Mouse (Mus musculus) heart, adult 2 months (tissue): ENCODE measurements around the gene Tspan5. TPM values are rescaled to one million over a fixed set of nuclear protein-coding genes. Genes with fewer than 3 reads are reported as not detected.

Source experiments
- DNase-seq, 2 experiments: peaks; one replicate each; pipeline ENCODE4 v3.0.0; 2021
- H3K27ac ChIP-seq: fragments of 200-600 bp; 2 replicates; pipeline ENCODE4 v1.8.1; 2022
- H3K27me3 ChIP-seq: fragments of 200-500 bp; 2 replicates; pipeline ENCODE4 v1.6.1; 2012; ENCODE audit warnings: mild to moderate bottlenecking, low read length, inconsistent platforms, mixed read lengths; ENCODE audit not compliant: control insufficient read depth, insufficient read depth
- H3K36me3 ChIP-seq: fragments of 200-500 bp; 2 replicates; pipeline ENCODE4 v1.6.1; 2012; ENCODE audit warnings: low read length, inconsistent platforms; ENCODE audit not compliant: control insufficient read depth, insufficient read depth
- H3K4me1 ChIP-seq: fragments of 200-500 bp; 2 replicates; pipeline ENCODE4 v1.6.1; 2011; ENCODE audit warnings: low read length; ENCODE audit not compliant: control insufficient read depth, insufficient read depth
- H3K4me3 ChIP-seq: fragments of 200-600 bp; 2 replicates; pipeline ENCODE4 v1.8.1; 2022
- H3K79me2 ChIP-seq: fragments of 200-500 bp; replicated peaks from 2 replicates; pipeline ENCODE4 v1.6.1; 2012; ENCODE audit warnings: mild to moderate bottlenecking, inconsistent platforms, low read length, moderate library complexity, mixed read lengths; ENCODE audit not compliant: control insufficient read depth, insufficient read depth
- H3K9ac ChIP-seq: fragments of 200-500 bp; 2 replicates; pipeline ENCODE4 v1.6.1; 2012; ENCODE audit warnings: low read depth, mild to moderate bottlenecking, control low read depth, inconsistent platforms, low read length, mixed read lengths
- CTCF ChIP-seq: fragments of 200-600 bp; IDR thresholded peaks from 2 replicates; pipeline ENCODE4 v1.8.1; 2022; ENCODE audit warnings: antibody characterized with exemption, mild to moderate bottlenecking, moderate library complexity
- EP300 ChIP-seq: fragments of 200-500 bp; IDR thresholded peaks from 2 replicates; pipeline ENCODE4 v1.6.1; 2011; ENCODE audit warnings: low read depth, low read length, control low read depth; ENCODE audit not compliant: insufficient read depth
- POLR2A ChIP-seq: fragments of 200-500 bp; IDR thresholded peaks from 2 replicates; pipeline ENCODE4 v1.6.1; 2011; ENCODE audit warnings: mild to moderate bottlenecking, low read depth, low read length, control low read depth; ENCODE audit not compliant: insufficient read depth
- WGBS: fragments of 180-500 bp; shearing (Covaris S2); methylation state at CpG from one replicate; pipeline ENCODE4 v1.1.7; 2018; 5-methylcytosine and 5-hydroxymethylcytosine counted together
- intact Hi-C: fragments of 180-260 bp; cut with DNase I; formaldehyde crosslinking; loops from one replicate; pipeline ENCODE4 v1.15.1; 2025
- polyA plus RNA-seq: library from polyadenylated mRNA; depleted of rRNA; stranded (reverse); fragments of >200 nt; gene quantifications from 2 replicates; pipeline ENCODE4 v1.2.3, GENCODE M21; 2012
- total RNA-seq, 2 experiments: library from RNA; stranded (reverse); gene quantifications; 2 replicates each; pipeline ENCODE4 v1.2.3; 2021

Gene Tspan5
- total and polyA plus RNA-seq, 3 experiments = 4.9 to 6.9 (median 5.3) TPM

GRCm38 (mm10) chr3:138809509-138809908, 67.5 kb downstream of the Tspan5 start:
- H3K4me3 ChIP-seq = no peak overlapping the region
- no peak overlapping the region for H3K9ac ChIP-seq
- H3K4me1 ChIP-seq = peaks cover 1% of the 10 kb centered on the region
- no peak for DNase-seq
- no peaks in the 10 kb centered on the region for H3K36me3 ChIP-seq
- H3K79me2 ChIP-seq = no peaks in the 10 kb centered on the region
- intact Hi-C loops = no loop called here
- no peaks in the 10 kb centered on the region for H3K27me3 ChIP-seq
- H3K27ac ChIP-seq = no peak overlapping the region
- WGBS = 94% methylated on average over 8 of the region's 8 CpGs
- no peak for TF ChIP-seq EP300
- TF ChIP-seq CTCF = no peak
- TF ChIP-seq POLR2A = no peak

- DNase-seq = no peak
- Histone ChIP-seq H3K4me1 (peaks cover 13% of the 10 kb centered on the region), H3K27me3 (no peaks in the 10 kb centered on the region), H3K9ac (no peak overlapping the region), H3K36me3 (no peaks in the 10 kb centered on the region; the same call in none of the 2 replicates), H3K79me2 (no peaks in the 10 kb centered on the region), H3K4me3 (no peak overlapping the region), H3K27ac (no peak overlapping the region)
- whole genome bisulfite sequencing = 62% methylated on average over 3 of the region's 3 CpGs
- no peak for TF ChIP-seq POLR2A
- TF ChIP-seq EP300 = no peak
- TF ChIP-seq CTCF = no peak
- intact Hi-C loops = loop anchor here (5.0 kb wide), 1 partner anchor 70 kb away; the partner anchor contains the start of gene Tspan5
These were observed 70.6 kb downstream of the Tspan5 start for GRCm38 (mm10) chr3:138812565-138812964.

- Histone ChIP-seq H3K36me3 (no peaks in the 10 kb centered on the region; the same call in none of the 2 replicates), H3K9ac (no peak overlapping the region), H3K4me3 (no peak overlapping the region), H3K79me2 (no peaks in the 10 kb centered on the region), H3K27me3 (no peaks in the 10 kb centered on the region), H3K4me1 (peaks cover 13% of the 10 kb centered on the region), H3K27ac (no peak overlapping the region)
- DNase-seq = no peak
- WGBS = 63% methylated on average over 13 of the region's 13 CpGs
- intact Hi-C loops = loop anchor here (5.0 kb wide), 1 partner anchor 71 kb away; the partner anchor contains the start of gene Tspan5
- TF ChIP-seq CTCF = no peak
- no peak for TF ChIP-seq EP300
- TF ChIP-seq POLR2A = no peak
These were observed 71.3 kb downstream of the Tspan5 start for GRCm38 (mm10) chr3:138813139-138813810.

DNA sequence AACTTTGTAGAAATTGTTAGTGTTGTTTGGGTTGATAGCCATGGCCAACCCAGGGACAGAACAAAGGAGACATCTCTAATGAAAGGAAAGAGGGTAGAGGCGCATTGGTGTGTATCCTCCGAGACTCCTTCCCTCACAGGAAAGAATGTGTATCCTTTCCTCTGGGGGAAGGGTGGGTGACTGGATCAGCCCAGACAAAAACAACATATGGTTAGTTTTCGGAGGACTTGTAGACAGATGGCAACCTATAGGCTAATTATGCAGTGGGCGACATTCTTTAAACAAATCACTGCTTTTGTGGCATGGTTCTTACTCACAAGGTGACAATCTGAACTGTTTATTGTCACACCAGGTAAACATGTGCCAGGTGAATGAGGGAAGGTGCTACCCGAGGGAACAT, 72.5 kb downstream of the Tspan5 start:
- no peak for DNase-seq
- no peak for TF ChIP-seq CTCF
- TF ChIP-seq POLR2A = no peak
- TF ChIP-seq EP300 = no peak
- H3K4me1 ChIP-seq = peaks cover 13% of the 10 kb centered on the region
- H3K9ac ChIP-seq = no peak overlapping the region
- no peak overlapping the region for H3K4me3 ChIP-seq
- intact Hi-C loops = loop anchor here (5.0 kb wide), 1 partner anchor 72 kb away; the partner anchor contains the start of gene Tspan5
- no peak overlapping the region; the same call in 1 of the 2 replicates for H3K27ac ChIP-seq
- no peaks in the 10 kb centered on the region for H3K27me3 ChIP-seq
- whole genome bisulfite sequencing = 57% methylated on average over 5 of the region's 5 CpGs
- no peaks in the 10 kb centered on the region for H3K79me2 ChIP-seq
- no peaks in the 10 kb centered on the region; the same call in none of the 2 replicates for H3K36me3 ChIP-seq

DNA sequence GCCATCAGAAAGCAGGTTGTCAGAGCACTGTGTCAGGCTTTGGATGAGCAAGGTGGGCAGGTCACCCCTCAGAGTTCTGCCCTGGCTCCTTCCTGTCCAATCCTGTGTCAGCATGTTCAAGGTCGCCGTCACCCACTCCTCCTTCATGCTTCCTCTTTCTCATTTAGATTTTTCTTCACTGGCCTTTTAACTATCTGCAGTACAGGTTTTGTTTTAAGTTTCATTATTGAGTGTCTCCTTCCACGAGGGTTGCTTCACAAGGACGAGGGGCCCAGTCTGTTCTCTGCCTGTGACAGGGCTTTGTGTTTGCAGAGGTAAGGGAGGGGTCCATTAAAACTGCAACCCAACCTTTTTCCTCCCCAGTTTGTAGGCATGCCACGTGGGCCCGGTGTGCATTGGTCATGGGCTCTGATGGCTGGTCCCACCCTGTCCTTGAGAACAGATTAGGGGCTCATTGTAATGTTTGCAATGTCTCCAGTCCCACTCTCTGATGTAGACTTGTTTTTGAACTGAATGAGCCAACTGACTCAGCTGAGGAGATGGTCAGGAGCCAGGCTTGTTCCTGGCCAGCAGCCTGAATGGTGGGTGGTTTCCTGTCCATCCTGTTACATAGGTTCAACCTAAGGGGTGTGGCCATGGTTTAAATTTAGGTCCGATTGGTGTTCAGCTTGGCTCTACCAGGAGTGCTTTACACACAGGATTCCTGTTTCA, 73.3 kb downstream of the Tspan5 start:
- Histone ChIP-seq H3K27me3 (no peaks in the 10 kb centered on the region), H3K27ac (peak overlapping the region; percentile 1; the same call in 1 of the 2 replicates), H3K4me3 (no peak overlapping the region), H3K9ac (no peak overlapping the region), H3K36me3 (no peaks in the 10 kb centered on the region; the same call in none of the 2 replicates), H3K4me1 (peaks cover 13% of the 10 kb centered on the region), H3K79me2 (no peaks in the 10 kb centered on the region)
- peak; percentile 50 to 55 for DNase-seq
- TF ChIP-seq POLR2A (no peak), EP300 (0 out of 2 replicates have a peak, but pooled peaks have one; percentile 26), CTCF (no peak)
- 44% methylated on average over 7 of the region's 7 CpGs for WGBS
- intact Hi-C loops = no loop called here
